Mouse (Mus musculus) small intestine, adult 2 months (tissue): ENCODE measurements at regions not wholly inside any gene's neighbourhood (a gene's known extent, or its start where the extent isn't known, plus 50 kb on each side); places are given as distances from the start of the nearest gene placed in this dataset.
"Not testable (repeated sequence)": the region's sequence is repeated elsewhere in the genome, so short reads cannot be mapped to it uniquely, and the experiment has no call there.

Experiments
- H3K27ac ChIP-seq: fragments of 200-500 bp; 2 replicates; pipeline ENCODE4 v1.5.1; 2012; ENCODE audit warnings: low read depth, low read length, control low read depth, inconsistent platforms; ENCODE audit not compliant: insufficient read depth
- H3K27me3 ChIP-seq: fragments of 200-500 bp; 2 replicates; pipeline ENCODE4 v1.6.1; 2012; ENCODE audit warnings: mild to moderate bottlenecking, moderate library complexity, low read length, inconsistent platforms; ENCODE audit not compliant: control insufficient read depth, insufficient read depth
- H3K36me3 ChIP-seq: fragments of 200-500 bp; 2 replicates; pipeline ENCODE4 v1.6.1; 2012; ENCODE audit warnings: mild to moderate bottlenecking, low read length, control low read depth, inconsistent platforms; ENCODE audit not compliant: control insufficient read depth, insufficient read depth
- H3K4me1 ChIP-seq: fragments of 200-500 bp; 2 replicates; pipeline ENCODE4 v1.6.1; 2012; ENCODE audit warnings: low read length, inconsistent platforms, mixed read lengths; ENCODE audit not compliant: control insufficient read depth, insufficient read depth, insufficient read length
- H3K4me3 ChIP-seq: fragments of 200-500 bp; 2 replicates; pipeline ENCODE4 v1.5.1; 2012; ENCODE audit warnings: low read depth, mild to moderate bottlenecking, control low read depth, inconsistent platforms, low read length, moderate library complexity
- CTCF ChIP-seq: fragments of 200-500 bp; IDR thresholded peaks from 2 replicates; pipeline ENCODE4 v1.5.1; 2012; ENCODE audit warnings: low read depth, mild to moderate bottlenecking, control low read depth, inconsistent platforms, low read length, moderate library complexity, mixed read lengths; ENCODE audit not compliant: insufficient replicate concordance, insufficient read length; ENCODE audit errors: extremely low read depth
- POLR2A ChIP-seq: fragments of 200-500 bp; IDR thresholded peaks from 2 replicates; pipeline ENCODE4 v1.6.1; 2012; ENCODE audit warnings: low read depth, mild to moderate bottlenecking, control low read depth, inconsistent platforms, low read length, moderate library complexity
- WGBS: fragments of 180-500 bp; shearing (Covaris S2); methylation state at CpG from one replicate; pipeline ENCODE4 v1.1.7; 2018; 5-methylcytosine and 5-hydroxymethylcytosine counted together

- Histone ChIP-seq H3K27me3 (no peaks in the 10 kb centered on the region), H3K36me3 (no peaks in the 10 kb centered on the region), H3K4me3 (no peak overlapping the region), H3K27ac (no peak overlapping the region), H3K4me1 (no peaks in the 10 kb centered on the region)
- WGBS: 37% methylated on average over 5 of the region's 5 CpGs
- TF ChIP-seq POLR2A (no peak), CTCF (no peak)
Measured at GRCm38 (mm10) chr13:103622324-103622723, 152.1 kb downstream of the Srek1 start.

GRCm38 (mm10) chr13:103620958-103621357 is 153.4 kb downstream of the Srek1 start:
- H3K27ac ChIP-seq, H3K27me3 ChIP-seq, H3K4me1 ChIP-seq, H3K4me3 ChIP-seq, H3K36me3 ChIP-seq: not testable (repeated sequence)
- WGBS: 87% methylated on average over 5 of the region's 5 CpGs

- H3K27ac ChIP-seq: no peak overlapping the region
- 84% methylated on average over 10 of the region's 10 CpGs for WGBS
- TF ChIP-seq CTCF (no peak), POLR2A (no peak)
- H3K4me3 ChIP-seq: no peak overlapping the region
- no peaks in the 10 kb centered on the region for H3K36me3 ChIP-seq
- H3K4me1 ChIP-seq: no peaks in the 10 kb centered on the region
- H3K27me3 ChIP-seq: no peaks in the 10 kb centered on the region
Measured at GRCm38 (mm10) chr13:103613333-103613725, 161.1 kb downstream of the Srek1 start.

- Histone ChIP-seq H3K36me3 (no peaks in the 10 kb centered on the region), H3K4me1 (no peaks in the 10 kb centered on the region), H3K27me3 (no peaks in the 10 kb centered on the region), H3K27ac (no peak overlapping the region), H3K4me3 (no peak overlapping the region)
- WGBS: 48% methylated on average over 11 of the region's 11 CpGs
- TF ChIP-seq CTCF (no peak), POLR2A (no peak)
Measured at GRCm38 (mm10) chr13:103612720-103613332, 161.6 kb downstream of the Srek1 start.

GRCm38 (mm10) chr13:103602302-103602701 is 172.1 kb downstream of the Srek1 start:
- H3K36me3 ChIP-seq: no peaks in the 10 kb centered on the region
- H3K4me3 ChIP-seq: no peak overlapping the region
- TF ChIP-seq POLR2A (no peak), CTCF (no peak)
- H3K4me1 ChIP-seq: no peaks in the 10 kb centered on the region
- no peaks in the 10 kb centered on the region for H3K27me3 ChIP-seq
- no peak overlapping the region for H3K27ac ChIP-seq
- WGBS: 87% methylated on average over 5 of the region's 5 CpGs

GRCm38 (mm10) chr13:103592371-103592770 is 182.0 kb downstream of the Srek1 start:
- 84% methylated on average over 16 of the region's 16 CpGs for WGBS
- Histone ChIP-seq H3K27ac (no peak overlapping the region), H3K36me3 (no peaks in the 10 kb centered on the region), H3K4me1 (no peaks in the 10 kb centered on the region), H3K4me3 (no peak overlapping the region), H3K27me3 (no peaks in the 10 kb centered on the region)
- no peak for TF ChIP-seq POLR2A
- no peak for TF ChIP-seq CTCF

- Histone ChIP-seq H3K27me3 (no peaks in the 10 kb centered on the region), H3K36me3 (no peaks in the 10 kb centered on the region), H3K4me3 (no peak overlapping the region), H3K27ac (no peak overlapping the region), H3K4me1 (no peaks in the 10 kb centered on the region)
- 84% methylated on average over 6 of the region's 6 CpGs for WGBS
- no peak for TF ChIP-seq CTCF
- no peak for TF ChIP-seq POLR2A
Measured at GRCm38 (mm10) chr13:103591874-103592273, 182.5 kb downstream of the Srek1 start.

GRCm38 (mm10) chr13:103591381-103591780 is 183.0 kb downstream of the Srek1 start:
- not testable (repeated sequence) for H3K4me3 ChIP-seq, H3K27me3 ChIP-seq
- 53% methylated on average over 7 of the region's 7 CpGs for WGBS

More at GRCm38 (mm10) chr13:103591381-103591780, 183.0 kb downstream of the Srek1 start:
- H3K36me3 ChIP-seq, H3K27ac ChIP-seq, H3K4me1 ChIP-seq: not testable (repeated sequence)
